Mouse (Mus musculus): Measurements from ENCODE around the gene Clec2g. TPM values are rescaled to one million over a fixed set of nuclear protein-coding genes. Genes with fewer than 3 reads are reported as not detected.

Gene Clec2g
- total and polyA plus RNA-seq, 3 experiments, result 0.16 TPM; not detected in 2

- no peaks in the 10 kb centered on the region for H3K27me3 ChIP-seq (ENCODE audit: insufficient read depth, low read length)
- DNase-seq (ENCODE audit: low spot score) (no peak), ATAC-seq (ENCODE audit: extremely low read depth, insufficient number of reproducible peaks, low FRiP score, poor library complexity, severe bottlenecking) (no peak)
- TF ChIP-seq POLR2AphosphoS5 (IDR thresholded peaks at IDR 0.05; ENCODE audit: insufficient replicate concordance, low read depth, low read length), result no peak
- H3K4me1 ChIP-seq (ENCODE audit: insufficient read depth, low read depth, low read length), result no peaks in the 10 kb centered on the region
- no peak overlapping the region for H3K4me3 ChIP-seq (ENCODE audit: low read depth, low read length)
- peaks cover 23% of the 10 kb centered on the region for H3K9me3 ChIP-seq (replicated peaks)
- H3K36me3 ChIP-seq (replicated peaks), result no peaks in the 10 kb centered on the region
Measured at GRCm38 (mm10) chr6:129033397-129033796, 99.2 kb downstream of the Clec2g start.

Other genes starting within 250 kb of the Clec2g start
- gene Klrb1, start 211.3 kb upstream of the Clec2g start, total RNA-seq (2014; fragmentation: Nextera tagmentation), result not detected in 2 replicates
- gene Klrb1, start 211.3 kb upstream of the Clec2g start, total RNA-seq (2017), result 0.17 TPM in 1 of 2 replicates, not detected in the other
- not detected in 2 replicates for gene Klrb1, start 211.3 kb upstream of the Clec2g start, polyA plus RNA-seq (2012)
- not detected in 2 replicates for gene Klrb1c, start 145.2 kb upstream of the Clec2g start, total RNA-seq (2014; fragmentation: Nextera tagmentation)
- gene Klrb1c, start 145.2 kb upstream of the Clec2g start, total RNA-seq (2017), result 0.17 and 0.22 TPM in 2 replicates
- gene Klrb1c, start 145.2 kb upstream of the Clec2g start, polyA plus RNA-seq (2012), result not detected in 2 replicates
- gene Gm44511, start 108.1 kb upstream of the Clec2g start, total RNA-seq (2014; fragmentation: Nextera tagmentation), result not detected in 2 replicates
- not detected in 2 replicates for gene Gm44511, start 108.1 kb upstream of the Clec2g start, total RNA-seq (2017)
- gene Gm44511, start 108.1 kb upstream of the Clec2g start, polyA plus RNA-seq (2012), result not detected in 2 replicates
- not detected in 2 replicates for gene Klrb1b, start 108.0 kb upstream of the Clec2g start, total RNA-seq (2014; fragmentation: Nextera tagmentation)
- 0.05 and 0.12 TPM in 2 replicates for gene Klrb1b, start 108.0 kb upstream of the Clec2g start, total RNA-seq (2017)
- not detected in 2 replicates for gene Klrb1b, start 108.0 kb upstream of the Clec2g start, polyA plus RNA-seq (2012)
- not detected in 2 replicates for gene Clec2i, start 46.8 kb upstream of the Clec2g start, total RNA-seq (2014; fragmentation: Nextera tagmentation)
- 0.05 TPM in 1 of 2 replicates, not detected in the other for gene Clec2i, start 46.8 kb upstream of the Clec2g start, total RNA-seq (2017)
- not detected in 2 replicates for gene Clec2i, start 46.8 kb upstream of the Clec2g start, polyA plus RNA-seq (2012)
- not detected in 2 replicates for gene BC035044, start 43.3 kb upstream of the Clec2g start, total RNA-seq (2014; fragmentation: Nextera tagmentation)
- 0.05 TPM in 1 of 2 replicates, not detected in the other for gene BC035044, start 43.3 kb upstream of the Clec2g start, total RNA-seq (2017)
- gene BC035044, start 43.3 kb upstream of the Clec2g start, polyA plus RNA-seq (2012), result not detected in 2 replicates
- gene Klrb1f, start 111.5 kb downstream of the Clec2g start, total RNA-seq (2014; fragmentation: Nextera tagmentation), result not detected in 2 replicates
- gene Klrb1f, start 111.5 kb downstream of the Clec2g start, total RNA-seq (2017), result not detected in 2 replicates
- not detected in 2 replicates for gene Klrb1f, start 111.5 kb downstream of the Clec2g start, polyA plus RNA-seq (2012)
- not detected in 2 replicates for gene Clec2e, start 166.5 kb downstream of the Clec2g start, total RNA-seq (2014; fragmentation: Nextera tagmentation)
- gene Clec2e, start 166.5 kb downstream of the Clec2g start, total RNA-seq (2017), result not detected in 2 replicates
- not detected in 2 replicates for gene Clec2e, start 166.5 kb downstream of the Clec2g start, polyA plus RNA-seq (2012)
- not detected in 2 replicates for gene Clec2d, start 246.2 kb downstream of the Clec2g start, total RNA-seq (2014; fragmentation: Nextera tagmentation)
- gene Clec2d, start 246.2 kb downstream of the Clec2g start, total RNA-seq (2017), result 0.12 TPM in 1 of 2 replicates, not detected in the other
- gene Clec2d, start 246.2 kb downstream of the Clec2g start, polyA plus RNA-seq (2012), result not detected in 2 replicates

Measured in G1E (cell line).